ENCODE assay signal across 25 mouse cellular contexts in genomic region chr12:69280915-69281314, GRCm38 (mm10).
"Had no signal": no experiment of that assay in that cellular context is flagged by ENCODE, and none has a peak within 500 bp of the region (broad histone marks: within the 10 kb centered on the region; RNA-seq: fewer than 3 reads in every experiment).

No protein-coding gene starts in this region.

- H3K4me3 ChIP-seq: embryonic facial prominence, embryonic 10.5 days; embryonic facial prominence, embryonic 12.5 days; embryonic facial prominence, embryonic 13.5 days; embryonic facial prominence, embryonic 15.5 days; erythroblast, embryonic 14.5 days; forebrain, embryonic 10.5 days; forebrain, embryonic 12.5 days; forebrain, embryonic 13.5 days; forebrain, embryonic 15.5 days; gastrocnemius, adult 2 months; heart, adult 2 months; heart, embryonic 10.5 days had no signal

- H3K4me1 ChIP-seq: embryonic facial prominence, embryonic 10.5 days; embryonic facial prominence, embryonic 12.5 days; embryonic facial prominence, embryonic 13.5 days; embryonic facial prominence, embryonic 15.5 days; forebrain, embryonic 10.5 days; forebrain, embryonic 12.5 days; forebrain, embryonic 13.5 days; forebrain, embryonic 15.5 days; heart, embryonic 10.5 days had no signal

- H3K36me3 ChIP-seq: embryonic facial prominence, embryonic 10.5 days; embryonic facial prominence, embryonic 12.5 days; embryonic facial prominence, embryonic 13.5 days; embryonic facial prominence, embryonic 15.5 days; forebrain, embryonic 10.5 days; forebrain, embryonic 12.5 days; forebrain, embryonic 15.5 days; heart, embryonic 10.5 days had no signal

- H3K9me3 ChIP-seq: embryonic facial prominence, embryonic 10.5 days; embryonic facial prominence, embryonic 12.5 days; embryonic facial prominence, embryonic 13.5 days; embryonic facial prominence, embryonic 15.5 days; forebrain, embryonic 10.5 days; forebrain, embryonic 12.5 days; forebrain, embryonic 13.5 days; forebrain, embryonic 15.5 days; heart, embryonic 10.5 days had no signal

- DNase-seq: cerebellum, adult 9-10 months; cerebellum, adult 9-11 months; cerebellum, postnatal 10 days; cerebellum, postnatal 14 days; cerebellum, postnatal 25 days; cerebellum, postnatal 36 days; embryo, embryonic 11 days; forebrain, postnatal 0 days; gastrocnemius, adult 2 months; gastrocnemius, postnatal 10 days; gastrocnemius, postnatal 14 days; gastrocnemius, postnatal 25 days; gastrocnemius, postnatal 36 days; heart, adult 18-20 months; heart, adult 2 months had no signal

- H3K9ac ChIP-seq: embryonic facial prominence, embryonic 12.5 days; embryonic facial prominence, embryonic 13.5 days; embryonic facial prominence, embryonic 15.5 days; forebrain, embryonic 12.5 days; forebrain, embryonic 13.5 days; forebrain, embryonic 15.5 days; forebrain, postnatal 0 days had no signal

- H3K27ac ChIP-seq: embryonic facial prominence, embryonic 10.5 days; embryonic facial prominence, embryonic 12.5 days; embryonic facial prominence, embryonic 13.5 days; embryonic facial prominence, embryonic 15.5 days; forebrain, embryonic 10.5 days; forebrain, embryonic 12.5 days; forebrain, embryonic 13.5 days; forebrain, embryonic 15.5 days; gastrocnemius, adult 2 months; heart, adult 2 months; heart, embryonic 10.5 days had no signal
